Mouse (Mus musculus) heart, adult 18-20 months (tissue): ENCODE measurements around the gene 1700001K19Rik. TPM values are rescaled to one million over a fixed set of nuclear protein-coding genes. Genes with fewer than 3 reads are reported as not detected.
"Not testable (repeated sequence)": the region's sequence is repeated elsewhere in the genome, so short reads cannot be mapped to it uniquely, and the experiment has no call there.

Source experiments
- DNase-seq, 2 experiments: peaks; one replicate each; pipeline ENCODE4 v3.0.0; 2021 to 2022; ENCODE audit warnings: mixed read lengths in 1 of 2
- long read RNA-seq, 2 experiments: library from polyadenylated mRNA; stranded (forward); transcript quantifications; one replicate each; pipeline ENCODE4 v2.0.0; 2021
- total RNA-seq, 2 experiments: library from RNA; stranded (reverse); gene quantifications; 2 replicates each; pipeline ENCODE4 v1.2.3; 2021

1700001K19Rik gene
- total RNA-seq = not detected
- long read RNA-seq, experiment 1 = 0 reads
- long read RNA-seq, experiment 2 = 0 reads

DNA sequence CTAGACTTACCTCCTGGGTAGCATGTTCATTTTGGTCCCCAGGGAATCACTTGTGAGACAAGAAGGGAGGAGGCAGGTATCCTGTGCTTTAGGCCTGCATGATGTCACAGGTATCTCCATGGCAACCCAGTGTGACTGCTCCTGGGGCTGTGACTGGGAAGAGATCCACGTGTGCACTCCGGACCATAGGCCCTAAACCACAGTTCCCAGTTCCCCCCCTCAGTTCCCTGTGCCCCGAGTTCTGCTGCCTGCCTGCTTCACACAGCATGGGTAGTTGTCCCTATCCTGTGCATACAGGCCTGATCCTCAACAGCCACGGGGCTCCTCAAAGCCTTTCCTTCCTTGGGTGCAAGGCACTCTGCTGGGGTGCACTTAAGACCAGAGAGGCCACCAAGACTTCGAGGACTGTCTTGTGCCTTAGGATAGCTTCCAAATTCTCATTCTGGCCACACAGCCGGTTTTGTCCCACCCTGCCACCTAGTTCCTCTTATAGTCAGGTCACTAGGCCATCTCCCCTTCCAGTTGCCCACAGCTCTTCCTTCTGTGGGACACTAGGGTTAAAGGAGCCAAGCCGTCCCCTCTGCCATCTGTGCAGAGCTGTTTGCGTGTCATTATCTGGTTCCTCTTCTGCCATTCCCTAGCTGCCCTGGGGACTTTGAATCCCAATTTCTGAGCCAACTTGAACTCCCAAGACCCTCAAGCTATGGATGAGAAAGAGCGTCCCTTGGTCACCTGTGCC lies at the start of gene 1700001K19Rik:
Gene 1700001K19Rik, minus strand, starts transcription at position 59 of the 739 bp plus-strand sequence.
- no peak for DNase-seq

DNA sequence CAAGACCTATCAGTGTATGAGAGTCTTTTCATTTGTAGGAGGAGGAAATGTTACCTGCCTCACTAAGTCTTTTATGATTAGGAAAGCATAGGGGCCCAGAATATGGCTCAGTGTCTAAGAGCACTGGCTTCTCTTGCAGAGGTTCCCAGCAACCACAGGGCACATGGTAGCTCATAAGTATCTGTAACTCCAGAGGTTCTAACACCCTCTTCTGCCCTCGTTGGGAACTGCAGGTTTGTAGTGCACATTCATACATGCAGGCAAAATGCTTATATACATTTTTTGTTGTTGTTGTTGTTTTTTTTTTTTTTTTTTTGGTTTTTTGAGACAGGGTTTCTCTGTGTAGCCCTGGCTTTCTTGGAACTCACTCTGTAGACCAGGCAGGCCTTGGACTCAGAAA lies 44.0 kb upstream of the 1700001K19Rik start:
- DNase-seq = no peak

DNA sequence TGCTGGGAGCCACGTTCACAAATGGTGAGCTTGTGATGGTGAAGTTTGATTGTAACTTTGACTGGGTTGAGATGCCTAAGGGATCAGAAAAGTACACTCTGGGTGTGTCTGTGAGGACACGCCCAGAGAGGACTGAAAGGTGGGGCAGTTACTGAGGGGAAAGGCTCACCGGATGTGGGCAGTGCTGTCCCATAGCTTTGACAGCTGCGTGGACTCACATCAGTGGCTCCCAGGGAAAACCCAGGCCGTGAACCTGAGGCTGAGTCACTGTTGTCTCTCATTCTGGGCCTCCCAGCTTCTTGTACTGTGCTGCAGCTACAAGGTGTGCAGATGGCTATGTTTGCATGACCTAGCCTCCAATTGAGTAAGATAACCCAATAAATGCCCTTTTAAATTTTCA lies 43.1 kb upstream of the 1700001K19Rik start:
- DNase-seq = no peak

DNA sequence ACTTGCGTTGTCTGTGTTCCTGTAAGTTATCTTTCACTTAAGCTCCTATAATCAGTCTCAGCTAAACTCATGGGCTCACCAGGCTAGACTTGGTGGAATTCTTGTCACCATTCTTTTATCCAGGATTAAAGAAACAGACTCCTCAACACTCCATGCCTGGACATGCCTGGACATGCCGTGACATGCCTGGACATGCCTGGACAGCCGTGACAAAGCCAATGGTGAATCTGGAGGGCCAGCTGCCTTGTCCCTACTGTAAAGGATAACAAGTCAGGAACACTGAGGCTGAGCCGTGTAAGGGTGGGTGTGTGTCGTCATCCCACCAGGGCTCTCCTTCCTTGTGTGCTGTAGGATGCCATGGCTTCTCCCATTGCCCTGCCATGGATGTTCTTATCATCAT lies 42.6 kb upstream of the 1700001K19Rik start:
- DNase-seq = no peak

DNA sequence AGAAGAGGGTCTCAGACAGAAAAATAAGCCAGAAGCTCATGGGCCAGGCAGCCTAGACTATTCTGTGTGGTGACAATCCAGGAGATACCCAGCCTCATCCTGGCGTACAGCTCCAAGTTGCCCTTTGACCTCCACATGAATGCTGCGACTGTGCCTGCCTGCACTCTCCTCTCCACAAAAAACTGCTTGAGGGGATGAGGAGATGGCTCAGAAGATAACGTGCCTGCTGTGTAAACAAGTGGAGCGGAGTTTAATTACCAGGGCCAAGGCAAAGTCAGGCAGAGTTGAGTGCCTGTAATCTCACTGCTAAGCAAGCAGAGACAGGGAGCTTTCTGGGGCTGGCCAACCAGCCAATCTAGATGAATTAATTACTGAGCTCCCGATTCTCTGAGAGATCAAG lies 33.6 kb upstream of the 1700001K19Rik start:
- no peak for DNase-seq

DNA sequence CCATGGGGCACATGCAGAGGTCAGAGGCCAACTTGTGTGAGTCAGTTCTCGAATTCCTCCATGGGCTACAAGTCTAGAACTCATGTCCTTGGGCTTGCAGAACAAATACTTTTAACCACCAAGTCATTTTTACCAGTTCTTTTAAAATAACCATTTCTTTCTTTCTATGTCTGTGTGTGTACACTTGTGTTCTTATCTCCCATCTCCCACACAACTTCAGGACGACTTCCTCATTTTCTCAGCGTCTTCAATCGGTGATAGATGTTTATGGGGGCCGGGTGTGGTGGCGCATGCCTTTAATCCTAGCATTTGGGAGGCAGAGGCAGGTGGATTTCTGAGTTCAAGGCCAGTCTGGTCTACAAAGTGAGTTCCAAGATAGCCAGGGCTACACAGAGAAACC lies 31.8 kb upstream of the 1700001K19Rik start:
- DNase-seq = no peak

DNA sequence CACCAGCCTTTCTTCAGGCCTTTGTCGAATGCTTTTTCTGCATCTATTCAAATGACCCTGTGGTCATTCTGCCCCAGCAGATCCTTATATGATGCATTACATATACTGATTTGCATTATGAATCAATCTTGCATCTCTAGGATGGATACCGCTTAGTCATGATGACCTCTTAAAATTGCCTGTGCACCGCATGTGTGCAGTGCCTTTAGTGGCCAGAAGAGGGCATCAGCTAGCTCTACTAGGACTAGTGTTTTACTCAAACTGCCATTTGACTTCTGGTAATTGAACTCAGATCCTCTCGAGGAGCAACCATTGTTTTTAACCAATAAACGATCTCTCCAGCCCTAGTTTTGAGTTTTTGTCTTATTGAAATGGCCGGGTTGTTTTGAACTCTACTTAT lies 31.4 kb upstream of the 1700001K19Rik start:
- DNase-seq = no peak

DNA sequence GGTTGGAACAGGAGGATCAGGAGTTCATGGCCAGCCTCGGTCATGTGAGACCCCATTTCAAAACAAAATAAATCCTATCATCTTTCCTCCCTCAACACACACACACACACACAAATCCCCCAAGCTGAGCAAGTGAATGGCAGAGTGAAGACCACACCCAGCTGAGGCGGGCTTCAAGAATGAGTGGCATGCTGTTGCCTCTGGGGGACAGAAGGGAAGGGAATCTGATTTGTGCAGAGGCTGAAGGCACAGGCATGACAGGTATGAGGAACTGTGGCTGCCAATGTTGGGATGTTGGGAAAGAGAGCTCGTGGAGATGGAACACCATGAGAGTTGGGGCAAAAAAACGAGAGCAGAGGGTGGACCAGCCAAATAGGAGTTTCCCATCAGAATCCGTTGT lies 28.9 kb upstream of the 1700001K19Rik start:
- no peak for DNase-seq

DNA sequence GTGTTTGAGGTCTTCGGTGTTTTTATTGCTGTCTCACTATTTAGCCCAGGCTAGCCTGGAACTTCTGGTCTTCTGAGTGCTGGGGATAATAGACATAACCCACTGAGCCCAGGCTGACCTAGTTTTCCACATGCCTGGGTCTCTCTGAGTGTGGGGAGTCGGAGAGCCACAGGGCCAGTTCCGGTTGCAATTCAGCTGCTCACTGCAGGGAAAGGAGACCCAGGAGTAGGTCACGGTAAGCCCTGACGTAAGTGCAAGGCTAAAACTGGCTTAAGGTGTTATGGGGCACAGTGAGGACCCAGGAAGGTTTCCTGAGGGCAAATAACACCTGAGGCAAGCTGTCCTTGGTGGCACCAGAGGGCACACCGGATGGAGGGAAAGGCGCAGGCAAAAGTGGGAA lies 25.0 kb upstream of the 1700001K19Rik start:
- no peak for DNase-seq

DNA sequence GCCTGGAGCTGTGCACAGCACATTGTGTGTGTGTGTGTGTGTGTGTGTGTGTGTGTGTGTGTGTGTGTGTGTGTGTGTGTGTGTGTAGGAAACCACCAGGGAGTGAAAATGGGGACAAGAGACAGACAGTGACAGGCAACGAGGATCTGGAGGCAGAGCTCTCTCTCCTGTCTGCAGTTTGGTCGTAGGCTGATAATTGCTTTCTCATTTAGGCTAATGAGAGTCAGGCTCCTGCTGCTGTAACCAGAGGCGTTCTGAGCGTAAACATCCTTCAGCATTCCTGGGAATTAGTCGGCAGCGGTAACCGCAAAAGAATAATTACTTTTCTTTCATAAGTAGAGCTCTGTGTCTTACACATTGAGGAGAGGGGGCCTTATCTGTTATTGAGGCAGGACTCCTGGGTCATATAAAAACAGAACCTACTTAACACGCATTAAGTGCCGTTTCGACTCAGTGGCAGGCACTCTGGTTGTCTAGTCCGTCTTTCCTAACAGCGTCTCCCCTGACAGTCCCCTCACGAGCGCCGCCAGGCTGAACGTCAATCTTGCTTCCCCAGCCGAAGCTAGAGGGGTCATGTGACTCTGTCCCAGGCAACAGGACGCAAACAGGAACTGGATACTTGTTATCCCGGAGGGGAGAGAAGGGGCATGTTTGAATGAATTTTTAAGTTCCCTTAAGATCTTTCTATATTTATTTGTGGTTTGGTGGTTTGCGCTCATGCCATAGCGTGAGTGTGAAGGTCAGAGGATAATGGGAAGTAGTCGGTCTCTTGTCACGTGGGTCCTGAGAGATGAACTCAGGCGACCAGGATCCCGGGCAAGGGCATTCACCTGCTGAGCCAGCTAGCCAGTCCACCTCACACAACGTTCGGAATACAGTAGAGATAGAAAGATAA lies 24.2 kb upstream of the 1700001K19Rik start:
- DNase-seq = peak; percentile 84 to 85

DNA sequence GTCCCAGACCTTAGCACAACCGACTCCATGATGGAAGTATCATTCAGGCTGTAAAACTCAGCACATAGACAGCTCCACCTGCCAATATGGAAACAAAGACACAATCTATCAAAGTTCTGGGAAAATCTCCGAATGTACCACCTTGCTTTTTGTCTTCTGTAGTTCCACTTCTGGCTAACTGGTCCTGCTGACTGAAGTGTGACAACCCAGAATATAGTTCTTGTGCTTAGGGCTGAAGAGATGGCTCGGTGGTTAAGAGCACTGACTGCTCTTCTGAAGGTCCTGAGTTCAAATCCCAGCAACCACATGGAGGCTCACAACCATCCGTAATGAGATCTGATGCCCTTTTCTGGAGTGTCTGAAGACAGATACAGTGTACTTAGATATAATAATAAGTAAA lies 23.0 kb upstream of the 1700001K19Rik start:
- DNase-seq = not testable (repeated sequence)

DNA sequence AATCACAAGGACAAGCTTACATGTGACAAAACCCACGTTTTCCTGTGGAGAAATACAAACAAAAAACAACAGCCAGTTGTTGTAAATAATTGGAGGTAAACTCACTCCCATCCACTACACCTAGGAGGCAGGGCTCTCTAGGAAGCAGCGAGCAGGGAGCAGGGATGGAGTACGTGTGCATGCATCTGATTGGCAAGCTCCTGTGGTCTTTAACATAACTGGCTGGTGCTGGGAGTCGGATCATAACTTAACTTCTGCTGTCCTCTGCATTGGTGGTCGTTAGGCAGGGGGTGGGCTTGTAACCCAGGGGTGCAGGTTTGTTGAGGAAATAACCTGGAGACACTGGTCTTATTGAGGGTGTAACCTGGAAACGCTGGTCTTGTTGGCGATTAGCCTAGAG lies 21.3 kb upstream of the 1700001K19Rik start:
- no peak for DNase-seq

DNA sequence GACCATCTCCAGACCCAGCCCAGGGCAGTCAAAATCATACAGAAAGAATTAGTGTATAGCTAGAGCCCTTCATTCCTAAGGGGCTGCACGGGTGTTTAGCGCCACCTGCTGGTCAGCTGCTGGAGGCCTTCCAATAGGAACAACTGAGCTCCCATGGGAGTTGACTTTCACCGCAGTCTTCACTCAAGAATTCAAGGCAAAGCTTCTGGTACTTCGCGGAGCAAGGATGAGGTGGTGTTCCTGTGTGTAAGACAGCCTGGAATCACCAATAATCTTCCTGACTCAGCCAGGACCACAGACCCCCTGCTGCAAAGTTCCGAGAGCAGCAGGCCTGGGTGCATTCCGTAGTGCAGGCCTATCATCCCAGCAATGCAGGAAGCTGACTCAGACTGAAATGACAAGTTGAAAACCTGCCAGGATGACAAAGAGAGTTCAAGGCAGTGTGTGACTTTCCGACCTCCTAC lies 20.6 kb upstream of the 1700001K19Rik start:
- peak; percentile 88 to 95 for DNase-seq

DNA sequence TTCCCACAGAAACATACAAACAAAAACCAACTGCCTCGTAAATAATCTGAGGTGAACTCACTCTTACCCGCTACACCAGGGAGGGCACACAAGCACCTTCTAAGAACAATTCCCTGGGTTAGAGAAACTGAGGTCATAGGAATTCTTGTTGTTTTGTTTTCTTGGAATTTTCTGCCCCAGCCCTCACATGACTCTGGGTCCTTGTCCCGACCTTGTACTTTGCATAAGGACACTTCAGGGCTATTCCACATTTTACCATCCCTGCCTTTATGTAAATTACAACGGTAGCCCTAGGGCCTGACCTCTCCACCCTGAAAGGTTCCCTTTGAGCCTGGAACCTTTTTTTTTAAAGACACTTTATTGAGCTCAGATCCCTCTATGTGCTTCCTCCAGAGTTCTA lies 20.1 kb upstream of the 1700001K19Rik start, which contains the start of gene Hsp90aa1:
Gene Hsp90aa1, minus strand, starts transcription at position 173 of the 400 bp plus-strand sequence.
- no peak for DNase-seq

DNA sequence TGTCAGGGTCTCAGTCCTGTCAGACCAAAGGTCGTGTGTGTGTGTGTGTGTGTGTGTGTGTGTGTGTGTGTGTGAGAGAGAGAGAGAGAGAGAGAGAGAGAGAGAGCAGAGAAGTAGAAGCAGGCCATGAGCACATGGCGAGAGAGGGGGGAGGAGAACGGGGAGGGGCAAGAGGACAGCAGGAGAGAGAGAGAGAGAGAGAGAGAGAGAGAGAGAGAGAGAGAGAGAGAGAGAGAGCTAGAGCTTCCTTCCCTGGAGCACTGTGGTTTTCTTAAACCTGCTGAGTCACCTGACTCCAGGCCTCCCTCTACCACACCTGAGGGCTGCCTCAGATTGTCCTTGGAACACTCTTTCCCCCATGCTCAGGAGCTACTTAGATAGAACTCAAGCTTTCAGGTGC lies 18.9 kb upstream of the 1700001K19Rik start:
- not testable (repeated sequence) for DNase-seq

DNA sequence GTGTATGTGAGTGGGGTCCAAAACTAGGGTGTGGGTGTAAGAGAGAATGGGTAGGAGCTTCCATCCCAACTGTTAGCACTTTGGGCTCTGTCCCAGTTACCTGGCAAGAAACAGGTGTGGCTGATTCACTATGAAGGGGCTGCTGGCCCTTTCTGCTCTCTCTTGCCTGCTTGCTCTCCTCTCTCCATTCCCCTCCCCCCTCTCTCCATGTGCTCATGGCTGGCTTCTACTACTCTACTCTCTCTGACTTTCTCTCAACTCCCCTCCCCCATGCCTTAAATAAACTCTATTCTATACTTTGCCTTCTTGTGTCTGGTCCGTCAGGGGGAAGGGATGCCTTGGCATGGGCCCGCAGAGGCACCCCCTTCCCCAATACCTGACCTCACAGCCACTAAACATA lies 18.3 kb upstream of the 1700001K19Rik start:
- no peak for DNase-seq

DNA sequence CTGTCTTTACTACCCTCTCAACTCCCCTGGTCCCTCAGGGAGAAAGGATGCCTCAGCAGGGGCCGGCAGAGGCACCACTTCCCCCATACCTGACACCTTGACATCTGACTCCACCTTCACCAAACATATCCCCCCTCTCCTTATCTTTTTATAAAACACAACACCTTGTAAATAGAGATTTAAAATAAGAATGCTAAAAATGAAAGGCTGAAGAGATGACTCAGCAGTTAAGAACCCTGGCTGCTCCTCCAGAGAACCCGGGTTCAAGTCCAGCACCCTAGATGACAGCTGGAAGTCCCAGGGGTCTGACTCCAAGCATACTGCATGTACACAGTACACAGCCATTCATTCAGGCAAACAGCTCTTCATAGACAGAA lies 16.7 kb upstream of the 1700001K19Rik start:
- DNase-seq = no peak

DNA sequence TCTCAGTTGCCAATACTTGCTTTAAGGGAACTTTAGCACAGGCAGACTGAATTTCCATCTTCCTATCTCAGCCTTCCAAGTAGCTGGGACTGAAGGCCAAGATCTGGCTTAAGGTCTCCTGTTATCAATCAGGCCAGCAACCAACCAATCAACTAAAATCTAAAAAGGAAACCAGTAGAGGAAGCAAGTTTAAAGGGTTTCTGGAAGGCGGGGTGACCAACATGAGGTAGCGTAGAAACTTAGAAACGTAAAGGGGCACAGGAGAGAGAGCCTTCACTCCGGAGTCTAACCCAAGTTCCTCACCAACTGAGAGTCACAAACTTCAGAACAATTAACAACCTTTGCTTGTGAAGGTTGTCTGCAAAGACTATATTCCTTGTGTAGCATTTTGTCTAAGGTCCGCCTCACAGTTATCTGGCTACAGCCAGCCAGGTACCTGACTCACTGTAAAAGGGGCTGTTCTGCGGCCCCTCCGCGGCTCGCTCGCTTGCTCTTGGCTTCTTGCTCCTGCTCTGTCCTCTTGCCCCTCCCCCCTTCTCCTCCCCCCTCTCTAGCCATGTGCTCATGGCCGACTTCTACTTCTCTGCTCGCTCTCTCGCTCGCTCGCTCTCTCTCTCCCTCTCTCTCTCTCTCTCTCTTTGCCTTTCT lies 16.2 kb upstream of the 1700001K19Rik start:
- DNase-seq = no peak

DNA sequence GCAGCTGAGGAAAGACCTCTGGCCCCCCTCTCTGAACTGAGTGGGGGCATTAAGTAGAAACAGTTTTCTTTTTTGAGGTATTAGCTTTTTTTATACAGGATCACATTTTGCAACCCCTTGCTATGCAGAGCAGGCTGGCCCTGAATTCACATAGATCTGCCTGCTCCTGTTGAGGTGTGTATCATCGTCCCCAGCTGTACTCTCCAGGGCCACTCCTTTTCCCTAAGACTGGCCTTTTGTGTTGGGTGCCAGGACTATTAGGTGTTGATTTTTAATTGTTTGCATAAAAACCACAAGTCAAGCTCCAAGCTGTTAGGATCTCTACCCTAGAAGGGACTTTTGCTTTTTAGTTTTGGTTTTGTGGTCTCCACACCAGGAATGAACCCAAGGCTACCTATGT lies 15.7 kb upstream of the 1700001K19Rik start:
- DNase-seq = no peak

DNA sequence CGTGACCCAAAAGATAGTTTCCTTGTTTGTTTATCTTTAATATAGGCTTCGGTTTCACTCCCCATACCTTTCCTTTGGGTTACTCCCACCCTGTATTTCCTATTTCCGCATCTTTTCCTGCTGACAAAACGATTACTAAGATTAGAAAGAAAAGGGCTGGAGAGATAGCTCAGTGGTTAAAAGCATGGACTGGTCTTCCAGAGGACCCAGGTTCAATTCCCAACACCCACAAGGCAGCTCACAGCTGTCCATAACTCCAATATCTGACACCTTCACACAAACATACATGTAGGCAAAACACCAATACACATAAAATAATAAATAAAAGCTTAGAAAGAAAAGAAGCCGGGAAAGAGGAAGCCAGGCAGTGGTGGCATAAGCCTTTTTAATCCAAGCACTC lies 15.0 kb upstream of the 1700001K19Rik start:
- DNase-seq = no peak

DNA sequence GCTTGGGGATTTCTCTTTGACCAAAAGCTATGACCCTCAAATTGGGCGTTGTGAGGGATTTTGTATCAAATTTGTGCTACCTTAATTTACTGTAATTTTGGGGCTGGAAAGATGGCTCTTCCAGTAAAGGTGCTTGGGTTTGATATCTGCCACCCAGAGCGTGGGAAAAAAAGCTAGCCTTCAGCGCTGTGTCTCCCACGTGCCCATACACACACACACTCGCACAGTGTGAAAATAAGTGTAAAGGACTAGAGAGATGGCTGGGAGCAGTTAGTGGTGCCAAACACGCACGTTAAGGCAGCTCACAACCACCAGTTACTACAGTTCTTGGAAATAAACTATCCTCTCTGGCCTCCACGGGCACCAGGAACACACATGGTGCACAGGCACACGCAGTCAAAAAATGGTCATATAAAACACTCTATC lies 14.6 kb upstream of the 1700001K19Rik start:
- DNase-seq = no peak

DNA sequence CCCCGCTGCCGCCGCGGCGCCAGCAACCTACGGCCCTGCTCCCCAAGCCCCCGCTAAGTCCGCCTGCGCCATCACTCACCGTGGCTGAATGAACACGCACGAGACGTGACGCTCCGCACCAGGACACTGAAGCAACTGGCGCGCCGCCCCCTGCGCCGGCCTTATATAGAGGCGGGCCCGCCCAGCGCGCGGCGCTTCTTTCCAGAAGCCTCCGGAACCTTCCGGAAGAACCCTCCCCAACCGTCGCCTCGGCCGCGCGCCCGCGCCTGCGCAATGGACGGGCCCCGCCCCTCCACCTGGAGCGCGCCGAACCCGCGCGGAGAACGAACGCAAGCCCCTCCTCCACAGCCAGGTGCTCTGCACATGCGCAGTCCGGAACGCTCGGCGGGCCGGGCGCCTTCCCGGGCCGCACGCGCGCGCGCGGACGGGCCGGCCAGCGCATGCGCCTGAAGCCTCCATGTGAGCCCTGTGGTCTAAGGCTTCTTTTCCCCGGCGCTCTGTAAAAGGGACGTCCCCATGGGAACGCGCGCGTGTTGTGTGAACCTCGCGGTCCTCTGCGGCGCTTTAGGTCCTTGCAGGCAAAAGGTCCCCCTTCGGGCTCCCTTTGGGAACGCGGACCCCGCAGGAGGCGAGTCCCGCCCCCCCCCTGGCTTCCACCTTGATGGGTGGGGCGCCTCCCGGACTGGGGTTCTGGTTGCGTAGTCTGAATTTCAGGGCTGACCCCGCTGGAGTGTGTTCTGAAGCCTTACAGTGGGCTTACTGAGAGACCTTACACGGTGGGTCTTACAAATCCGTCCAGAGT lies 14.0 kb upstream of the 1700001K19Rik start:
- DNase-seq = peak; percentile 97 to 98
